10 mouse cellular contexts compared by ENCODE assay signal in genomic region chr5:141067561-141067960, GRCm38 (mm10).
A peak's percentile ranks its signal among the peaks of the same experiment; 100 is the strongest.
DNase-seq lines count a peak whose midpoint lies in the region; TF ChIP-seq lines count a peak whose summit lies in the region.
"Had no signal": no experiment of that assay in that cellular context is flagged by ENCODE, and none has a peak within 500 bp of the region (broad histone marks: within the 10 kb centered on the region; RNA-seq: fewer than 3 reads in every experiment).

No protein-coding gene starts in this region.

- TF ChIP-seq CTCF in lung, adult 2 months (IDR thresholded peaks at IDR 0.05; ENCODE audit: insufficient read depth, low read length) = peak; percentile 27; the same call in 1 of the 2 replicates

- 86% methylated on average over 7 of the region's 7 CpGs for WGBS in lung, adult 2 months

- H3K4me1 ChIP-seq in lung, adult 2 months (ENCODE audit: control insufficient read depth, insufficient read depth, low read length) = no peaks in the 10 kb centered on the region

- intact Hi-C loops in gastrocnemius, postnatal 14 days (cut with DNase I; ENCODE audit: low total_unique reads) = no loop called here

- no peak overlapping the region for H3K4me3 ChIP-seq in lung, adult 2 months (replicated peaks; ENCODE audit: extremely low read depth, low read depth, low read length)

- DNase-seq in embryo, embryonic 10.5 days (ENCODE audit: low spot score) = peak; percentile 6
- no peak for DNase-seq in embryo, embryonic 10 days (ENCODE audit: low spot score)
- DNase-seq in lung, adult 2 months = no peak
- DNase-seq in lung, postnatal 25 days (ENCODE audit: low spot score) = no peak
- peak; percentile 60 for DNase-seq in R1 (ENCODE audit: low read depth, low spot score)
- DNase-seq in thymus, postnatal 0 days (ENCODE audit: low spot score) = peak; percentile 13
- no peak for DNase-seq in gastrocnemius, postnatal 14 days
- no peak for DNase-seq in ovary, postnatal 10 days (ENCODE audit: low spot score)
- DNase-seq: adrenal gland, postnatal 10 days; cerebellum, adult 9-10 months had no signal

- no peak for TF ChIP-seq POLR2A in lung, adult 2 months (IDR thresholded peaks at IDR 0.05; ENCODE audit: borderline replicate concordance, extremely low read depth, low read depth, low read length)

Comparison
In these comparisons a context has a peak if more than half of its experiments do, and no peak if none do; other contexts are left out.
1. DNase-seq: peak in embryo, embryonic 10.5 days (single experiment), R1 (single experiment) and thymus, postnatal 0 days (single experiment); none in embryo, embryonic 10 days (single experiment), lung, adult 2 months (single experiment), lung, postnatal 25 days (single experiment), gastrocnemius, postnatal 14 days (single experiment) and ovary, postnatal 10 days (single experiment).